In the genomic region with DNA sequence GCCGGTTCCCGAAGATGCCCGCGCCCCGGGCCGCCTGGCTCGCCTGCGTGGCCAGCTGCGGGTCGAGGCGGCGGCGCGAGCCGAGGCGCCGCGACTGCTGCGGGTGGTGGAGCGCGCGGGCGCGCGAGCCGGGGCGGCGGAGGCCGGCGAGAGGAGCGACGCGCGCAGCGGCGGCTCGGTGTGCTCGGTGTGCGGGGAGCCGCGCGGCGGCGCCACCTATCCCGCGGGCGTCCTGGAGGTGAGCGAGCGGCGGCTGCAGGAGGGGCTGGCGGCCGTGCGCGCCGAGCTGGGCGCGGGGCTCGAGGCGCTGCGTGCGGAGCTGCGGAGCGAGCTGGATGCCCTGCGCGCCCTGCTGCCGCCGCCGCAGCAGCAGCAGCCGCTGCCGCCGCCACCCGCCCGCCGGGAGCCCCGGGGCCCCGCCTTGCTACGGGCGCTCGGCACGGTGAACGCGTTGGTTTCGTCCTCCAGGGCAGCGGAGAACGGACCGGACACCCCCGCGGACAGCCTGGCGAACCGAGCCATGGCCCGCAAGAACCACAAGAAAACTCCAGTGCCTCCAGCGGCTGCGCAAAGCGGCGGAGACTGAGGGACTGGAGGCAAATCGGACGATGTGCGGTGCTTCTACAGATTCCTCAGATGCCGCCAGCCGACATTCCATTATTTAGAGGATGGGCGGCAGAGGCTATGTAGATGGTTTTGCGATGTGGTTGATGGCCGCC, we compare ENCODE assay signal across 8 mouse cellular contexts. TPM values are rescaled to one million over a fixed set of nuclear protein-coding genes. Genes with fewer than 3 reads are reported as not detected.
DNase-seq lines count a peak whose midpoint lies in the region; ATAC-seq and TF ChIP-seq lines count a peak whose summit lies in the region.

No protein-coding gene starts in this region.

- no peak for ATAC-seq in lung, embryonic 15.5 days (ENCODE audit: borderline replicate concordance, extremely low read depth, low FRiP score, low TSS enrichment)
- ATAC-seq in forebrain, postnatal 0 days = peak; percentile 85
- no peak for ATAC-seq in limb, embryonic 11.5 days (ENCODE audit: insufficient number of reproducible peaks, low FRiP score, low TSS enrichment, low read depth)
- ATAC-seq in erythroid progenitor cell, adult 5-6 weeks (replicated peaks; ENCODE audit: low FRiP score, poor library complexity, severe bottlenecking) = no peak

- peaks cover 84% of the 10 kb centered on the region for H3K27me3 ChIP-seq in lung, embryonic 15.5 days
- peaks cover 32% of the 10 kb centered on the region for H3K27me3 ChIP-seq in forebrain, postnatal 0 days (ENCODE audit: insufficient read depth, low read length)
- peaks cover 45% of the 10 kb centered on the region for H3K27me3 ChIP-seq in limb, embryonic 11.5 days (ENCODE audit: control insufficient read depth, insufficient read depth, low read length)

- under 1% methylated on average over 70 of the region's 103 CpGs for WGBS in lung, embryonic 15.5 days
- under 1% methylated on average over 101 of the region's 103 CpGs for WGBS in lung, adult 2 months
- 1% methylated on average over 97 of the region's 103 CpGs for WGBS in forebrain, postnatal 0 days
- WGBS in limb, embryonic 11.5 days = under 1% methylated on average over 84 of the region's 103 CpGs

- H3K9ac ChIP-seq in lung, embryonic 15.5 days = peak overlapping the region; percentile 25
- H3K9ac ChIP-seq in forebrain, postnatal 0 days = peak overlapping the region; percentile 80
- peak overlapping the region; percentile 72 for H3K9ac ChIP-seq in limb, embryonic 11.5 days (ENCODE audit: low read length)

- peak overlapping the region; percentile 56 for H3K4me3 ChIP-seq in lung, embryonic 15.5 days
- no peak overlapping the region for H3K4me3 ChIP-seq in lung, adult 2 months (replicated peaks; ENCODE audit: extremely low read depth, low read depth, low read length)
- peak overlapping the region; percentile 72 for H3K4me3 ChIP-seq in forebrain, postnatal 0 days (ENCODE audit: low read depth, low read length)
- peak overlapping the region; percentile 57 for H3K4me3 ChIP-seq in limb, embryonic 11.5 days (ENCODE audit: low read depth, low read length)

- TF ChIP-seq CTCF in lung, adult 2 months (IDR thresholded peaks at IDR 0.05; ENCODE audit: insufficient read depth, low read length) = no peak
- TF ChIP-seq CTCF in forebrain, postnatal 0 days (IDR thresholded peaks at IDR 0.05; ENCODE audit: low read depth) = peak; percentile 28; the same call in 1 of the 2 replicates

- H3K9me3 ChIP-seq in lung, embryonic 15.5 days = no peaks in the 10 kb centered on the region
- H3K9me3 ChIP-seq in forebrain, postnatal 0 days (ENCODE audit: low read length) = no peaks in the 10 kb centered on the region
- H3K9me3 ChIP-seq in limb, embryonic 11.5 days (ENCODE audit: control insufficient read depth, low read length) = no peaks in the 10 kb centered on the region

- H3K27ac ChIP-seq in lung, embryonic 15.5 days = no peak overlapping the region
- peak overlapping the region; percentile 85 for H3K27ac ChIP-seq in forebrain, postnatal 0 days (ENCODE audit: low read depth, low read length)
- no peak overlapping the region for H3K27ac ChIP-seq in limb, embryonic 11.5 days (replicated peaks; ENCODE audit: low read depth, low read length)

- H3K36me3 ChIP-seq in lung, embryonic 15.5 days = no peaks in the 10 kb centered on the region
- H3K36me3 ChIP-seq in forebrain, postnatal 0 days (ENCODE audit: insufficient read depth) = no peaks in the 10 kb centered on the region
- H3K36me3 ChIP-seq in limb, embryonic 11.5 days (ENCODE audit: control insufficient read depth, insufficient read depth, low read length) = no peaks in the 10 kb centered on the region

- peaks cover 14% of the 10 kb centered on the region; the same call in 1 of the 2 replicates for H3K4me1 ChIP-seq in lung, embryonic 15.5 days
- H3K4me1 ChIP-seq in lung, adult 2 months (ENCODE audit: control insufficient read depth, insufficient read depth, low read length) = no peaks in the 10 kb centered on the region
- no peaks in the 10 kb centered on the region for H3K4me1 ChIP-seq in forebrain, postnatal 0 days (ENCODE audit: insufficient read depth)
- H3K4me1 ChIP-seq in limb, embryonic 11.5 days (ENCODE audit: control insufficient read depth, insufficient read depth, low read length) = peaks cover 27% of the 10 kb centered on the region

- no peak for DNase-seq in lung, adult 2 months
- DNase-seq in cerebellum, adult 8-10 months = peak; percentile 70
- DNase-seq in forebrain, postnatal 0 days = peak; percentile 71
- DNase-seq in limb, embryonic 11.5 days (ENCODE audit: low spot score) = peak; percentile 69
- peak; percentile 57 for DNase-seq in retina, embryonic 14.5 days (ENCODE audit: low spot score)
- DNase-seq in gastrocnemius, postnatal 4 days (ENCODE audit: low spot score in 2 of 2) = no peak

- peak overlapping the region; percentile 97 for H3K4me2 ChIP-seq in lung, embryonic 15.5 days
- peak overlapping the region; percentile 87 for H3K4me2 ChIP-seq in forebrain, postnatal 0 days (ENCODE audit: low read depth)
- H3K4me2 ChIP-seq in limb, embryonic 11.5 days (ENCODE audit: low read depth, severe bottlenecking) = peak overlapping the region; percentile 99

- no peak for TF ChIP-seq POLR2A in lung, adult 2 months (IDR thresholded peaks at IDR 0.05; ENCODE audit: borderline replicate concordance, extremely low read depth, low read depth, low read length)

RNA-seq across cellular contexts. Expression of gene B830017H08Rik, which starts 0.9 kb away (rescaled TPM):
- 0.09 TPM in 1 of 2 replicates, not detected in the other for polyA plus RNA-seq in lung, embryonic 15.5 days (2015; fragmentation: Nextera tagmentation; extraction: Ambion mirVana)
- polyA plus RNA-seq in lung, adult 2 months (2012; rRNA removed) = 0.08 and 0.10 TPM in 2 replicates
- total RNA-seq in forebrain, postnatal 0 days (2014; rRNA removed) = 4.5 and 5.9 TPM in 2 replicates
- 6.8 TPM in 2 replicates for polyA plus RNA-seq in forebrain, postnatal 0 days (2015; fragmentation: Nextera tagmentation; extraction: Ambion mirVana)
- 0.73 and 0.77 TPM in 2 replicates for polyA plus RNA-seq in limb, embryonic 11.5 days (2014; fragmentation: Nextera tagmentation; extraction: Ambion mirVana)
- total RNA-seq in gastrocnemius, postnatal 4 days (2021) = under 1 TPM in 1 of 2 experiments, not detected in 1; 0.25 TPM
- total RNA-seq in erythroid progenitor cell, adult 5-6 weeks (2015; ENCODE audit: low replicate concordance) = not detected in 2 replicates
- total RNA-seq in erythroid progenitor cell, adult 5-6 weeks (2017; ENCODE audit: low replicate concordance) = not detected in 2 replicates

RNA-seq across cellular contexts. Expression of gene Car15, which starts 4.3 kb away (rescaled TPM):
- 1.8 and 3.3 TPM in 2 replicates for polyA plus RNA-seq in lung, embryonic 15.5 days (2015; fragmentation: Nextera tagmentation; extraction: Ambion mirVana)
- polyA plus RNA-seq in lung, adult 2 months (2012; rRNA removed) = 7.5 and 9.4 TPM in 2 replicates
- 4.2 and 7.5 TPM in 2 replicates for total RNA-seq in forebrain, postnatal 0 days (2014; rRNA removed)
- polyA plus RNA-seq in forebrain, postnatal 0 days (2015; fragmentation: Nextera tagmentation; extraction: Ambion mirVana) = 1.8 and 1.9 TPM in 2 replicates
- polyA plus RNA-seq in limb, embryonic 11.5 days (2014; fragmentation: Nextera tagmentation; extraction: Ambion mirVana) = 3.0 and 3.2 TPM in 2 replicates
- under 1 TPM; 0.83 to 0.98 TPM for total RNA-seq in gastrocnemius, postnatal 4 days (2021)
- 7.1 and 9.7 TPM in 2 replicates for total RNA-seq in erythroid progenitor cell, adult 5-6 weeks (2015; ENCODE audit: low replicate concordance)
- 4.6 and 9.5 TPM in 2 replicates for total RNA-seq in erythroid progenitor cell, adult 5-6 weeks (2017; ENCODE audit: low replicate concordance)

RNA-seq across cellular contexts. Expression of gene Scarf2, which starts 36.8 kb away (rescaled TPM):
- polyA plus RNA-seq in lung, embryonic 15.5 days (2015; fragmentation: Nextera tagmentation; extraction: Ambion mirVana) = 20.5 and 23.9 TPM in 2 replicates
- 215 and 266 TPM in 2 replicates for polyA plus RNA-seq in lung, adult 2 months (2012; rRNA removed)
- 6.2 and 10.6 TPM in 2 replicates for total RNA-seq in forebrain, postnatal 0 days (2014; rRNA removed)
- polyA plus RNA-seq in forebrain, postnatal 0 days (2015; fragmentation: Nextera tagmentation; extraction: Ambion mirVana) = 1.9 and 2.1 TPM in 2 replicates
- 23.4 and 26.4 TPM in 2 replicates for polyA plus RNA-seq in limb, embryonic 11.5 days (2014; fragmentation: Nextera tagmentation; extraction: Ambion mirVana)
- 10 to 100 TPM; 33.7 to 37.3 TPM for total RNA-seq in gastrocnemius, postnatal 4 days (2021)
- 0.42 TPM in 1 of 2 replicates, not detected in the other for total RNA-seq in erythroid progenitor cell, adult 5-6 weeks (2015; ENCODE audit: low replicate concordance)
- not detected in 2 replicates for total RNA-seq in erythroid progenitor cell, adult 5-6 weeks (2017; ENCODE audit: low replicate concordance)

RNA-seq across cellular contexts. Expression of gene Gm20518, which starts 57.6 kb away (rescaled TPM):
- polyA plus RNA-seq in lung, embryonic 15.5 days (2015; fragmentation: Nextera tagmentation; extraction: Ambion mirVana) = 0.16 TPM in 1 of 2 replicates, not detected in the other
- polyA plus RNA-seq in lung, adult 2 months (2012; rRNA removed) = 1.5 and 1.7 TPM in 2 replicates
- total RNA-seq in forebrain, postnatal 0 days (2014; rRNA removed) = 0.76 and 2.1 TPM in 2 replicates
- polyA plus RNA-seq in forebrain, postnatal 0 days (2015; fragmentation: Nextera tagmentation; extraction: Ambion mirVana) = 0.05 and 0.07 TPM in 2 replicates
- polyA plus RNA-seq in limb, embryonic 11.5 days (2014; fragmentation: Nextera tagmentation; extraction: Ambion mirVana) = 0.48 TPM in 1 of 2 replicates, not detected in the other
- total RNA-seq in gastrocnemius, postnatal 4 days (2021) = under 1 TPM; 0.29 to 0.36 TPM
- total RNA-seq in erythroid progenitor cell, adult 5-6 weeks (2015; ENCODE audit: low replicate concordance) = 1.8 and 2.1 TPM in 2 replicates
- total RNA-seq in erythroid progenitor cell, adult 5-6 weeks (2017; ENCODE audit: low replicate concordance) = 1.0 TPM in 1 of 2 replicates, not detected in the other

Comparison
In these comparisons a context has a peak if more than half of its experiments do, and no peak if none do; other contexts are left out.
1. H3K9ac ChIP-seq: peak in every context shown above with its lines; median percentile 80 in forebrain, postnatal 0 days; 72 in limb, embryonic 11.5 days; 25 in lung, embryonic 15.5 days.
2. DNase-seq: peak in cerebellum, adult 8-10 months (single experiment), forebrain, postnatal 0 days (single experiment), limb, embryonic 11.5 days (single experiment) and retina, embryonic 14.5 days (single experiment); none in lung, adult 2 months (single experiment) and gastrocnemius, postnatal 4 days (0 of 2).
3. Peak in every context shown above with its lines, with median percentiles within 50 percentile points of each other: H3K4me2 ChIP-seq.